Mouse (Mus musculus) B cell, adult (primary cell): ENCODE results near the gene Parp9. TPM values are rescaled to one million over a fixed set of nuclear protein-coding genes. Genes with fewer than 3 reads are reported as not detected.

ENCODE experiments used
- total RNA-seq: library from RNA; stranded (reverse); gene quantifications from 4 replicates; pipeline ENCODE4 v1.2.4, GENCODE M21; 2023; ENCODE audit not compliant: inconsistent age

Parp9 gene
- 46.5 to 62.5 TPM (median 51.6 TPM) in 4 replicates for total RNA-seq

DNA sequence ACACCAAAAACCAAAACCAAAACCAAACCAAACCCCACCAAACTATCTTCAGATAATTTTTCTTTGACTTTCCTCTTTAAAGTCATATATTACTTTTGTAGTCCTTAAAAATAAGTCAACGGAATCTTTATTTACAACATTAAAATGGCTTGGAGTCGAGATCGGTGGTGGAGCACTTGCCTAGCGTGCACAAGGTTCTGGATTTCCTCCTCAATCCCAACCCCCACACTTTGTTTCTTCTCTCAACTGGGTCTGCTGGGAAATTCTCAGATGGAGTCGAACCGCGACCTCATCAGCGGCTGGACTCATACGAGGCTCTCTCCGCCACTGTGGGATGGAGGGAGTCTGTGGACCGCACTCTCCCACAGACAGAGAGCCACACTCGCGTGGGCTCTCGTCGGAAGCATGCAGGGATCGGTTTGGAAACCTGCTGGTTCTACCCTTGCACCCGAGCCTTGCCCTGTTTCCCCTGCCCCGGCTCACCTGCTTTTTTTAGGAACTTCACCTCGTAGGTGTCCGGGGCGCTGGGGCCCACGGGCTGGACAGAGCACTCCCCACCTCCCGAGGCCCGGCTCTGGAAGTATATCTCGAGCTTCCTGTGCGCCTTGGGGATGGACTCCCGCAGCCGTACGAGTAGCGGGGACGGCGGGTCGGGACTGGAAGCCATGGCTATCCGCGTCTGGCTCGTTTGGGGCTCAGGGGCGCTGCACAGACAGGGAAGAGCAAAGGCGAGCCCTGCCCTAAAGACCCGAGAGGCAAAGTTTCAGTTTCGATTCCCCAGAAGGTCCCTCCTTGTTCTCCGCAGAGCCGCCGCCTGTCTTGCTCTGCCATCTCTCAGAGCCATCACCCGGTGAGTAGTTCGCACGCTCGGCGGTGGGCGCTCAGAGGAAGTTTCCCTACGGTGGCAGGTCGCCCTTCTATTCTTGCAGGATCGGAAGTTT is at the start of gene Parp9, which contains the start of gene Dtx3l:
Parp9 (plus strand) TSS at position 260 of the 941 bp plus-strand sequence.
Dtx3l (minus strand) TSS at position 941 of the 941 bp plus-strand sequence.

DNA sequence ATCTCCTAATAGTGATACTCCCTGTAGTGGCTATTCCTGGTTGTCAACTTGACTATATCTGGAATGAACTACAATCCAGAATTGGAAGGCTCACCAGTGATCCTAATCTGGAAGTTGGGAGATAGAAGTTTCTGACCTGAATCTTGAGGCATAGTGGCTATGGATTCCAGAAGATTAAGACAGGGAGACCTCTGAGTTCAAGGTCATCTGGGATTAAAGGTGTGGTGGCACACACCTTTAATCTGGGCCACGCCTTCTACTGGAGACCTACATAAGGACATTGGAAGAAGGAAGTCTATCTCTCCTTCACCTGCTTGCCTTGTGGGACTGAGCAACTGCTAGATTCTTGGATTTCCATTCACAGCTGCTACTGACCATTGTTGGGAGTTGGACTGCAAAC is 40.2 kb downstream of the Parp9 start, which contains the start of gene Kpna1:
Kpna1 (plus strand) TSS at position 301 of the 400 bp plus-strand sequence.

Other genes starting within 250 kb of the Parp9 start
- 8.2 to 10.0 TPM (median 9.1 TPM) in 4 replicates for gene Dirc2, start 169.1 kb upstream of the Parp9 start, total RNA-seq
- 9.2 to 10.1 TPM (median 9.6 TPM) in 4 replicates for gene Hspbap1, start 168.1 kb upstream of the Parp9 start, total RNA-seq
- gene Parp14, start 66.9 kb upstream of the Parp9 start, total RNA-seq: 55.4 to 78.5 TPM (median 64.6 TPM) in 4 replicates
- gene Dtx3l, start 681 bp downstream of the Parp9 start, total RNA-seq: 31.6 to 38.0 TPM (median 34.7 TPM) in 4 replicates
- gene Kpna1, start 40.3 kb downstream of the Parp9 start, total RNA-seq: 124 to 151 TPM (median 139 TPM) in 4 replicates
- gene Wdr5b, start 102.7 kb downstream of the Parp9 start, total RNA-seq: 13.1 to 18.7 TPM (median 16.2 TPM) in 4 replicates
- gene Fam162a, start 133.1 kb downstream of the Parp9 start, total RNA-seq: 31.2 to 37.0 TPM (median 33.7 TPM) in 4 replicates
- gene Ccdc58, start 133.2 kb downstream of the Parp9 start, total RNA-seq: 33.2 to 45.2 TPM (median 35.2 TPM) in 4 replicates
- not detected in 4 replicates for gene Csta1, start 192.8 kb downstream of the Parp9 start, total RNA-seq
- not detected in 4 replicates for gene Stfa2l1, start 218.3 kb downstream of the Parp9 start, total RNA-seq
- gene Gm5483, start 245.7 kb downstream of the Parp9 start, total RNA-seq: not detected in 4 replicates